Mouse (Mus musculus) embryonic facial prominence, embryonic 10.5 days (tissue): ENCODE measurements around the gene Spats2l. TPM values are rescaled to one million over a fixed set of nuclear protein-coding genes. Genes with fewer than 3 reads are reported as not detected.

Experiments
- DNase-seq: peaks from one replicate; pipeline ENCODE4 v3.0.0-alpha.2; 2017; ENCODE audit warnings: low spot score
- H3K27ac ChIP-seq: fragments of 300-500 bp; sonication (generic); replicated peaks from 2 replicates; pipeline ENCODE4 v1.5.1; 2016; ENCODE audit warnings: mild to moderate bottlenecking
- H3K27me3 ChIP-seq: fragments of 300-500 bp; sonication (generic); replicated peaks from 2 replicates; pipeline ENCODE4 v1.6.1; 2016; ENCODE audit warnings: low read depth, mild to moderate bottlenecking; ENCODE audit not compliant: poor library complexity, severe bottlenecking
- H3K36me3 ChIP-seq: fragments of 300-500 bp; sonication (generic); replicated peaks from 2 replicates; pipeline ENCODE4 v1.6.1; 2016; ENCODE audit warnings: mild to moderate bottlenecking, moderate library complexity
- H3K4me1 ChIP-seq: fragments of 300-500 bp; sonication (generic); 2 replicates; pipeline ENCODE4 v1.6.1; 2016
- H3K4me3 ChIP-seq: fragments of 300-500 bp; sonication (generic); 2 replicates; pipeline ENCODE4 v1.5.1; 2016; ENCODE audit warnings: mild to moderate bottlenecking, moderate library complexity
- H3K9me3 ChIP-seq: fragments of 300-500 bp; sonication (generic); 2 replicates; pipeline ENCODE4 v1.6.1; 2016; ENCODE audit warnings: mild to moderate bottlenecking
- WGBS: fragments of 180-500 bp; shearing (Covaris S2); methylation state at CpG from one replicate; pipeline ENCODE4 v1.1.7; 2016; 5-methylcytosine and 5-hydroxymethylcytosine counted together
- polyA plus RNA-seq: library from polyadenylated mRNA; unstranded; fragments of >200 nt; fragmentation: Nextera tagmentation; extraction: Ambion mirVana; gene quantifications from 2 replicates; pipeline ENCODE4 v1.2.1, GENCODE M21; 2016

The Spats2l gene
- polyA plus RNA-seq, result 18.7 and 23.5 TPM in 2 replicates

GRCm38 (mm10) chr1:57774001-57774667 is at the start of gene Spats2l:
Gene Spats2l, plus strand, starts transcription at chr1:57774162.
- peak within 1 kb of the TSS; percentile 68 for H3K4me3 ChIP-seq
- peaks cover 22% of the 10 kb centered on the region; the same call in 1 of the 2 replicates for H3K27me3 ChIP-seq
- DNase-seq, result peak; percentile 67
- WGBS, result under 1% methylated on average over 22 of the region's 22 CpGs
- no peaks in the 10 kb centered on the region for H3K36me3 ChIP-seq
- peaks cover 10% of the 10 kb centered on the region; the same call in 1 of the 2 replicates for H3K4me1 ChIP-seq
- H3K9me3 ChIP-seq, result no peaks in the 10 kb centered on the region
- peak within 1 kb of the TSS; percentile 90 for H3K27ac ChIP-seq

- 90% methylated on average over 5 of the region's 5 CpGs for WGBS
- Histone ChIP-seq H3K27me3 (no peaks in the 10 kb centered on the region), H3K36me3 (no peaks in the 10 kb centered on the region), H3K9me3 (no peaks in the 10 kb centered on the region), H3K4me1 (peaks cover 5% of the 10 kb centered on the region; the same call in 1 of the 2 replicates), H3K4me3 (no peak overlapping the region), H3K27ac (no peak overlapping the region)
- DNase-seq, result no peak
These were observed 48.7 kb upstream of the Spats2l start for GRCm38 (mm10) chr1:57725268-57725667.

GRCm38 (mm10) chr1:57735877-57736276 is 38.1 kb upstream of the Spats2l start:
- Histone ChIP-seq H3K27ac (no peak overlapping the region), H3K9me3 (no peaks in the 10 kb centered on the region), H3K4me3 (no peak overlapping the region), H3K27me3 (no peaks in the 10 kb centered on the region), H3K4me1 (no peaks in the 10 kb centered on the region), H3K36me3 (no peaks in the 10 kb centered on the region)
- WGBS, result 66% methylated on average over 4 of the region's 4 CpGs
- no peak for DNase-seq

- H3K4me3 ChIP-seq, result no peak overlapping the region
- H3K4me1 ChIP-seq, result peaks cover 6% of the 10 kb centered on the region; the same call in 1 of the 2 replicates
- no peak overlapping the region for H3K27ac ChIP-seq
- H3K27me3 ChIP-seq, result no peaks in the 10 kb centered on the region
- no peak for DNase-seq
- WGBS, result 89% methylated on average over 8 of the region's 8 CpGs
- no peaks in the 10 kb centered on the region for H3K36me3 ChIP-seq
- no peaks in the 10 kb centered on the region for H3K9me3 ChIP-seq
These were observed 32.2 kb upstream of the Spats2l start for GRCm38 (mm10) chr1:57741740-57742139.

- WGBS, result 88% methylated on average over 2 of the region's 2 CpGs
- H3K4me1 ChIP-seq, result peaks cover 6% of the 10 kb centered on the region; the same call in 1 of the 2 replicates
These were observed 31.7 kb upstream of the Spats2l start for GRCm38 (mm10) chr1:57742266-57742665.

GRCm38 (mm10) chr1:57751781-57752180 is 22.2 kb upstream of the Spats2l start:
- Histone ChIP-seq H3K4me3 (no peak overlapping the region), H3K4me1 (no peaks in the 10 kb centered on the region), H3K9me3 (no peaks in the 10 kb centered on the region), H3K27ac (no peak overlapping the region), H3K36me3 (no peaks in the 10 kb centered on the region), H3K27me3 (no peaks in the 10 kb centered on the region)
- no peak for DNase-seq
- 87% methylated on average over 3 of the region's 3 CpGs for WGBS

More at GRCm38 (mm10) chr1:57742266-57742665, 31.7 kb upstream of the Spats2l start:
- Histone ChIP-seq H3K36me3 (no peaks in the 10 kb centered on the region), H3K9me3 (no peaks in the 10 kb centered on the region), H3K4me3 (no peak overlapping the region), H3K27me3 (no peaks in the 10 kb centered on the region), H3K27ac (no peak overlapping the region)
- no peak for DNase-seq

- no peaks in the 10 kb centered on the region for H3K27me3 ChIP-seq
- H3K27ac ChIP-seq, result no peak overlapping the region
- H3K4me1 ChIP-seq, result no peaks in the 10 kb centered on the region
- no peak for DNase-seq
- no peaks in the 10 kb centered on the region for H3K36me3 ChIP-seq
- H3K9me3 ChIP-seq, result no peaks in the 10 kb centered on the region
- no peak overlapping the region for H3K4me3 ChIP-seq
- 89% methylated on average over 7 of the region's 7 CpGs for WGBS
These were observed 7.6 kb upstream of the Spats2l start for GRCm38 (mm10) chr1:57766396-57766795.

- WGBS, result 87% methylated on average over 5 of the region's 5 CpGs
These were observed 636 bp upstream of the Spats2l start for GRCm38 (mm10) chr1:57773326-57773725.

GRCm38 (mm10) chr1:57774668-57775495 is 920 bp downstream of the Spats2l start:
- Histone ChIP-seq H3K4me3 (peak overlapping the region; percentile 68), H3K27me3 (peaks cover 22% of the 10 kb centered on the region; the same call in 1 of the 2 replicates), H3K36me3 (no peaks in the 10 kb centered on the region), H3K27ac (peak overlapping the region; percentile 90), H3K9me3 (no peaks in the 10 kb centered on the region), H3K4me1 (peaks cover 10% of the 10 kb centered on the region; the same call in 1 of the 2 replicates)
- peak; percentile 82 for DNase-seq
- WGBS, result under 1% methylated on average over 113 of the region's 113 CpGs

More at GRCm38 (mm10) chr1:57773326-57773725, 636 bp upstream of the Spats2l start:
- Histone ChIP-seq H3K9me3 (no peaks in the 10 kb centered on the region), H3K27ac (no peak overlapping the region), H3K27me3 (peaks cover 20% of the 10 kb centered on the region; the same call in 1 of the 2 replicates), H3K4me1 (peaks cover 10% of the 10 kb centered on the region; the same call in 1 of the 2 replicates), H3K4me3 (no peak overlapping the region), H3K36me3 (no peaks in the 10 kb centered on the region)
- DNase-seq, result no peak

- Histone ChIP-seq H3K36me3 (no peaks in the 10 kb centered on the region), H3K27me3 (peaks cover 22% of the 10 kb centered on the region; the same call in 1 of the 2 replicates), H3K27ac (peak overlapping the region; percentile 90), H3K4me3 (peak overlapping the region; percentile 68), H3K9me3 (no peaks in the 10 kb centered on the region), H3K4me1 (peaks cover 10% of the 10 kb centered on the region; the same call in 1 of the 2 replicates)
- DNase-seq, result no peak
- WGBS, result under 1% methylated on average over 14 of the region's 14 CpGs
These were observed 1.5 kb downstream of the Spats2l start for GRCm38 (mm10) chr1:57775496-57775790.

GRCm38 (mm10) chr1:57776671-57777281 is 2.8 kb downstream of the Spats2l start:
- Histone ChIP-seq H3K36me3 (no peaks in the 10 kb centered on the region), H3K27ac (no peak overlapping the region)
- 30% methylated on average over 5 of the region's 5 CpGs for WGBS

GRCm38 (mm10) chr1:57784300-57784699 is 10.3 kb downstream of the Spats2l start:
- 86% methylated on average over 4 of the region's 4 CpGs for WGBS
- no peak for DNase-seq
- H3K27ac ChIP-seq, result no peak overlapping the region

More at GRCm38 (mm10) chr1:57776671-57777281, 2.8 kb downstream of the Spats2l start:
- Histone ChIP-seq H3K4me1 (peaks cover 10% of the 10 kb centered on the region; the same call in 1 of the 2 replicates), H3K4me3 (no peak overlapping the region), H3K27me3 (peaks cover 22% of the 10 kb centered on the region; the same call in 1 of the 2 replicates), H3K9me3 (no peaks in the 10 kb centered on the region)
- DNase-seq, result peak; percentile 18

More at GRCm38 (mm10) chr1:57784300-57784699, 10.3 kb downstream of the Spats2l start:
- Histone ChIP-seq H3K4me3 (no peak overlapping the region), H3K4me1 (no peaks in the 10 kb centered on the region), H3K27me3 (no peaks in the 10 kb centered on the region), H3K9me3 (no peaks in the 10 kb centered on the region), H3K36me3 (no peaks in the 10 kb centered on the region)
